Mouse (Mus musculus): ENCODE measurements around the gene Nelfb. TPM values are rescaled to one million over a fixed set of nuclear protein-coding genes. Genes with fewer than 3 reads are reported as not detected.

Gene Nelfb
- total RNA-seq, 2 experiments from 2014 or later = 55.4 to 58.5 TPM

DNA sequence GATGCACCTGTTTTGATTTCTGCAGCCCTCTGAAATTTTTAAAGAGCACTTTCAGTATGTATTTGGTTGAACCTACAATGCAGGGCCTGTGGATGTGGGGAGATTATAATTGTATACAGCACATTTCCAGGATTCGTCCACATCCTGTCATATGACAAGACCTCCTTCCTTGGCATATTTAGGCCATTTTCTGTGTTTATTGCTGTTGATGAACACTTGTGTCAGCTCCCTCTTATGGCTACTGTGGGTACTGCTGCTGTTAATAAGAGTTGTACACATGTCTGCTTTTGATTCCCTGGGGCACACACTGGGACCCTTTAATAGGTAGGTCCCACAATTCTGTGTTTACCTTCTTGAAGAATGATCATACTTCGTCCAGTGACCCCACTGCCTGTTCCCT lies 53.6 kb downstream of the Nelfb start:
- intact Hi-C loops (cut with DNase I) = no loop called here
- no peak for DNase-seq (ENCODE audit: low spot score in 2 of 2)

DNA sequence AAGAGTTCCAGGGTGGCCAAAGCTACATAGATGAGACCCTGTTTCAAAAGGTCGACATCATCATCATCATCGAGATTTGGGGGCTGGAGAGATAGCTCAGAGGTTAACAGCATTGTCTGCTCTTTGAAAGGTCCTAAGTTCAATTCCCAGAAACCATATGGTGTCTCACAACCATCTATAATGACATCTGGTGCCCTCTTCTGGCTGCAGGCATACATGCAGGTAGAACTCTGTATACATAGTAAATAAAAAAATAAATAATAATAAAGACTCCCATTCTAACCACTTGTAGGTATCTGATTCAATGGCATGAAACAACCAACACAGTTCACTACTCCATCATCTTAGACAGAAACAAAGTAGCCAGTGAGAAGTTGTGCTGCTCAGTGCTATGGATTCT lies 54.3 kb downstream of the Nelfb start:
- no peak for DNase-seq (ENCODE audit: low spot score in 2 of 2)
- intact Hi-C loops (cut with DNase I) = no loop called here

DNA sequence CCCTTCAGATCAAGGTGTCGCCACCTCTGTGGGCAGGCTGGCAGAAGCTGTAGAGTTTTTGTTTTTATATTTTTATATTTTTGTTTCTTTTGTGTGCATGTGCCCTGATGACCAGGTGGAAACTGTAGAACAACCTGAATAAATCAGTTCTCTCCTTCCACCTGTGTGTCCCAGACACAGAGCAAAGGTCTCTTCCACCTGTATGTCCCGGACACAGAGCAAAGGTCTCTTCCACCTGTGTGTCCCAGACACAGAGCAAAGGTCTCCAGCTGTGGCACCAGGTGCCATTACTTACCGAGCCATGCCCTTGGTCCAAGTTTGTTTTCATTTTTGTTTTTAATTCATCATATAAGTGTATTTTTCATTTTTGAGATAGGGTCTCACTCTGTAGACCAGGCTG lies 55.1 kb downstream of the Nelfb start:
- intact Hi-C loops (cut with DNase I) = no loop called here
- DNase-seq (ENCODE audit: low spot score in 2 of 2) = no peak

DNA sequence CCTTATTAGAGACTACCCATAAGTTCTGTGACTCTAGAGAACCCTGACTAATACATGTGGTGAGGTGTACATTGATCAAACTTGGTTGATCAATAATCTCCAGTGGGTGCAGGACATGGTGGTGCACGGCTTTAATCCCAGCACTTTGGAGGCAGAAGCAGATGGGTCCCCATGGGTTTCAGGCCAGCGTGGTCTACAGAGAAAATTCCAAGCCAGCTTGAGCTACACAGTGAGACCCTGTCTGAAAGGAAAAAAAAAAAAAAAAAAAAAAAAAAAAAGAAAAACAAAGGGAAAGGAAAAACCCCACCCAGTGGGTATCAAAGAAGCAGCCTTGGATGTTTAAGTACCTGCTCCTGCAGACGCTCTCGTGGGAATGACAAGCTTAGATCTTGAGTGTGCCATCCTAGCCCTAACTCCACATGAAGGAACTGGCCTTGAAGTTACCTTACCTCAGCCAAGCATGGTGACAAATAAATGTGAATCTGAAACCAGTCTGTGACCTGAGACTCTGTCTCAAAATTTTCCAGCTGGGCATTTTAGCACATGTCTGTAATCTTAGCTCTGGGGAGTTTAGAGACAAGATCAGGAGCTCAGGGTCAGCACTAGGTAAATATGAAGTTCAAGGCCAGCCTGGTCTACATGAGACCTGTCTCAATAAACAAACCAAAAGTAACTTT lies 59.9 kb downstream of the Nelfb start:
- intact Hi-C loops (cut with DNase I) = no loop called here
- DNase-seq (ENCODE audit: low spot score in 2 of 2) = no peak

Other genes with a start within 250 kb of the Nelfb start
- 10 to 100 TPM; 28.4 to 34.6 TPM for gene Dph7, start 249.1 kb downstream of the Nelfb start, total RNA-seq (2021)
- gene Mrpl41, start 236.4 kb downstream of the Nelfb start, total RNA-seq (2021) = 10 to 100 TPM; 77.5 to 82.1 TPM
- 10 to 100 TPM; 19.3 to 22.2 TPM for gene Pnpla7, start 235.5 kb downstream of the Nelfb start, total RNA-seq (2021)
- 100 to 1,000 TPM; 458 to 503 TPM for gene Nsmf, start 157.1 kb downstream of the Nelfb start, total RNA-seq (2021)
- gene Entpd8, start 131.2 kb downstream of the Nelfb start, total RNA-seq (2021) = not detected
- gene Noxa1, start 116.3 kb downstream of the Nelfb start, total RNA-seq (2021) = not detected
- gene Nrarp, start 30.7 kb downstream of the Nelfb start, total RNA-seq (2021) = 10 to 100 TPM; 19.7 to 30.7 TPM
- 1 to 10 TPM; 1.6 to 2.3 TPM for gene Tor4a, start 14.6 kb downstream of the Nelfb start, total RNA-seq (2021)
- under 1 TPM in 1 of 2 experiments, not detected in 1; 0.29 TPM for gene Stpg3, start 3.1 kb upstream of the Nelfb start, total RNA-seq (2021)
- not detected for gene Fam166a, start 7.3 kb upstream of the Nelfb start, total RNA-seq (2021)
- gene Tubb4b, start 13.2 kb upstream of the Nelfb start, total RNA-seq (2021) = 100 to 1,000 TPM; 334 to 390 TPM
- gene Slc34a3, start 22.9 kb upstream of the Nelfb start, total RNA-seq (2021) = not detected
- not detected for gene Rnf224, start 25.3 kb upstream of the Nelfb start, total RNA-seq (2021)
- gene Rnf208, start 30.8 kb upstream of the Nelfb start, total RNA-seq (2021) = 100 to 1,000 TPM; 244 to 282 TPM
- not detected for gene Cysrt1, start 31.0 kb upstream of the Nelfb start, total RNA-seq (2021)
- gene AL732309.1, start 35.4 kb upstream of the Nelfb start, total RNA-seq (2021) = 1 to 10 TPM; 1.9 to 3.2 TPM
- 10 to 100 TPM; 32.8 to 44.3 TPM for gene Tmem203, start 44.0 kb upstream of the Nelfb start, total RNA-seq (2021)
- 10 to 100 TPM; 18.5 to 24.7 TPM for gene Tprn, start 51.1 kb upstream of the Nelfb start, total RNA-seq (2021)
- 10 to 100 TPM; 60.1 to 68.3 TPM for gene Ssna1, start 60.9 kb upstream of the Nelfb start, total RNA-seq (2021)
- 10 to 100 TPM; 78.9 to 82.8 TPM for gene Anapc2, start 61.0 kb upstream of the Nelfb start, total RNA-seq (2021)
- gene Tmem210, start 76.7 kb upstream of the Nelfb start, total RNA-seq (2021) = not detected
- gene Lrrc26, start 78.4 kb upstream of the Nelfb start, total RNA-seq (2021) = not detected
- gene Grin1, start 107.7 kb upstream of the Nelfb start, total RNA-seq (2021) = 100 to 1,000 TPM; 451 to 471 TPM
- gene Man1b1, start 120.8 kb upstream of the Nelfb start, total RNA-seq (2021) = 10 to 100 TPM; 57.0 to 63.7 TPM
- 10 to 100 TPM; 27.1 to 34.1 TPM for gene Dpp7, start 144.9 kb upstream of the Nelfb start, total RNA-seq (2021)
- 10 to 100 TPM; 17.0 to 20.8 TPM for gene Uap1l1, start 154.2 kb upstream of the Nelfb start, total RNA-seq (2021)
- 1 to 10 TPM; 2.7 to 4.1 TPM for gene Sapcd2, start 160.8 kb upstream of the Nelfb start, total RNA-seq (2021)
- 10 to 100 TPM; 12.0 to 13.9 TPM for gene Entpd2, start 184.4 kb upstream of the Nelfb start, total RNA-seq (2021)
- 100 to 1,000 TPM; 325 to 339 TPM for gene Npdc1, start 187.9 kb upstream of the Nelfb start, total RNA-seq (2021)
- under 1 TPM in 1 of 2 experiments, not detected in 1; 0.20 TPM for gene Fut7, start 211.8 kb upstream of the Nelfb start, total RNA-seq (2021)
- gene Abca2, start 217.2 kb upstream of the Nelfb start, total RNA-seq (2021) = 100 to 1,000 TPM; 169 to 174 TPM
- gene Clic3, start 245.3 kb upstream of the Nelfb start, total RNA-seq (2021) = under 1 TPM in 1 of 2 experiments, not detected in 1; 0.69 TPM
- gene Paxx, start 249.6 kb upstream of the Nelfb start, total RNA-seq (2021) = 10 to 100 TPM; 72.8 to 75.8 TPM

Measured in left cerebral cortex, postnatal 36 days (tissue).